Mouse (Mus musculus): ENCODE results near the gene Prkag2. TPM values are rescaled to one million over a fixed set of nuclear protein-coding genes. Genes with fewer than 3 reads are reported as not detected.

Prkag2 gene
- polyA plus RNA-seq, 1 experiment = 13.7 TPM

GRCm38 (mm10) chr5:24894814-24895213, 205.6 kb downstream of the Prkag2 start:
- no peak overlapping the region for H3K4me3 ChIP-seq (replicated peaks; ENCODE audit: control insufficient read depth, low read depth, low read length)
- WGBS = 44% methylated on average over 1 of the region's 1 CpGs
- no peaks in the 10 kb centered on the region; the same call in 1 of the 2 replicates for H3K4me1 ChIP-seq (ENCODE audit: control insufficient read depth, insufficient read depth, low read length)
- TF ChIP-seq CTCF (IDR thresholded peaks at IDR 0.05; ENCODE audit: control insufficient read depth, insufficient read depth, low read length) (no peak), POLR2A (IDR thresholded peaks at IDR 0.05; ENCODE audit: borderline replicate concordance, control insufficient read depth, low read depth, low read length) (no peak)
- no peak overlapping the region for H3K27ac ChIP-seq (ENCODE audit: control insufficient read depth, insufficient read depth, low read depth, low read length, poor library complexity)

DNA sequence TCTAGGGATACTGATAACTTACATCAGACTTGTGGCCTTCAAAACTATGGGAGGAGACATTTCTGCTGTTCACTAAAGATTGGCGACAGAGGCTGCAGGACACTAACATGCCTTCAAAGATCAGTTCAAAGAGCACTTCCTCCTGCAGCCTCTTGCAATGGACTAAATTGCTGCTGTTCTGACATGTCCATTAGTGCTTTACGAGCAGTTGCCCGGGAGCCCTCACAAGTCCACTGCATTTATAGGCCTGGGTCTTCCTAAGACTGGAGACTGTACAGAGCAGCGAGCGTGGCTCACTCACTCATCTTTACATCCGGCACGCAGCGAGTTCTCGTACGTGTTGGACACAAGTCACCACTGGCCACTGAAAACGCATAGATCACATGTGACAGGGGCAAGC, 208.0 kb downstream of the Prkag2 start:
- Histone ChIP-seq H3K4me3 (replicated peaks; ENCODE audit: control insufficient read depth, low read depth, low read length) (no peak overlapping the region), H3K27ac (ENCODE audit: control insufficient read depth, insufficient read depth, low read depth, low read length, poor library complexity) (no peak overlapping the region), H3K4me1 (ENCODE audit: control insufficient read depth, insufficient read depth, low read length) (no peaks in the 10 kb centered on the region; the same call in 1 of the 2 replicates)
- TF ChIP-seq CTCF (IDR thresholded peaks at IDR 0.05; ENCODE audit: control insufficient read depth, insufficient read depth, low read length) = no peak
- TF ChIP-seq POLR2A (IDR thresholded peaks at IDR 0.05; ENCODE audit: borderline replicate concordance, control insufficient read depth, low read depth, low read length) = no peak
- WGBS = 87% methylated on average over 11 of the region's 11 CpGs

GRCm38 (mm10) chr5:24889860-24890259, 210.6 kb downstream of the Prkag2 start:
- no peaks in the 10 kb centered on the region; the same call in 1 of the 2 replicates for H3K4me1 ChIP-seq (ENCODE audit: control insufficient read depth, insufficient read depth, low read length)
- no peak overlapping the region for H3K27ac ChIP-seq (ENCODE audit: control insufficient read depth, insufficient read depth, low read depth, low read length, poor library complexity)

DNA sequence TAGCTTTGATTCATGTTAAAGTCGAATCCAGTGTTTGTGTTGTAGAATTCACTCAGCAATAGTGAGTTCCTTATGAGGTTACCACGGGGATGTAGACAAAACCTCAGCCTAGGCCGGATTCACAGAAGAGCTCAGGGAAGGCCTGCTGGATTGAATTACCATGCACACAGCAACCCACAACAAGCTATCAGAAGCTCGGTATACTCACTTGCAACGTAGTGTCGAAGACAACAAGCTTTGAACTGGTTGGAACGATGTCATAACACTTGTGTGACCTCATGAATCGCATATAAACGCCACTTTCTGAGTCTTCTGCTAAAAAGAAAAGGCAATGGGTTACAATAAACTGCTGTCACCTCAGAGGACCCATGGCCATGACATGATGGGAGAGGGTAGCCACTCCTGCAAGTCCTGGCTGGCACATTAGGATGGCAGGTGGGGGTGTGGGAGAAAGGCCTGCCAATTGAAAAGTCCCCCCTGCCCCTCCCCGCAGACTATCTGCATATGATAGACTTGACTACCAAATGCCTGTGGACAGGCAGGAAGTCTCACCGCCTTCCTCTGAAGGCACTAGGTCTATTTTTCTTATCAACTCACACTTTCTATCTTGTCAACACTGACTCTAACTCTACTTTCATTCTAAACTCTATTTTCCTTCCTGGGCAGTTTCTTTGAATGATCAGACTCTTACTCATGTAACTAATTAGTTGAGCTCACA, 211.4 kb downstream of the Prkag2 start:
- no peak for TF ChIP-seq CTCF (IDR thresholded peaks at IDR 0.05; ENCODE audit: control insufficient read depth, insufficient read depth, low read length)
- TF ChIP-seq POLR2A (IDR thresholded peaks at IDR 0.05; ENCODE audit: borderline replicate concordance, control insufficient read depth, low read depth, low read length) = no peak
- 76% methylated on average over 11 of the region's 11 CpGs for WGBS

More at GRCm38 (mm10) chr5:24889860-24890259, 210.6 kb downstream of the Prkag2 start:
- H3K4me3 ChIP-seq (replicated peaks; ENCODE audit: control insufficient read depth, low read depth, low read length) = no peak overlapping the region
- WGBS = 89% methylated on average over 9 of the region's 9 CpGs
- TF ChIP-seq CTCF (IDR thresholded peaks at IDR 0.05; ENCODE audit: control insufficient read depth, insufficient read depth, low read length) = no peak
- no peak for TF ChIP-seq POLR2A (IDR thresholded peaks at IDR 0.05; ENCODE audit: borderline replicate concordance, control insufficient read depth, low read depth, low read length)

GRCm38 (mm10) chr5:24887271-24887670, 213.2 kb downstream of the Prkag2 start:
- Histone ChIP-seq H3K4me3 (replicated peaks; ENCODE audit: control insufficient read depth, low read depth, low read length) (no peak overlapping the region), H3K4me1 (ENCODE audit: control insufficient read depth, insufficient read depth, low read length) (no peaks in the 10 kb centered on the region), H3K27ac (ENCODE audit: control insufficient read depth, insufficient read depth, low read depth, low read length, poor library complexity) (no peak overlapping the region)
- WGBS = 85% methylated on average over 8 of the region's 8 CpGs
- TF ChIP-seq CTCF (IDR thresholded peaks at IDR 0.05; ENCODE audit: control insufficient read depth, insufficient read depth, low read length) (no peak), POLR2A (IDR thresholded peaks at IDR 0.05; ENCODE audit: borderline replicate concordance, control insufficient read depth, low read depth, low read length) (no peak)

More for the DNA sequence above, 211.4 kb downstream of the Prkag2 start:
- no peaks in the 10 kb centered on the region for H3K4me1 ChIP-seq (ENCODE audit: control insufficient read depth, insufficient read depth, low read length)
- H3K4me3 ChIP-seq (replicated peaks; ENCODE audit: control insufficient read depth, low read depth, low read length) = no peak overlapping the region
- H3K27ac ChIP-seq (ENCODE audit: control insufficient read depth, insufficient read depth, low read depth, low read length, poor library complexity) = no peak overlapping the region

DNA sequence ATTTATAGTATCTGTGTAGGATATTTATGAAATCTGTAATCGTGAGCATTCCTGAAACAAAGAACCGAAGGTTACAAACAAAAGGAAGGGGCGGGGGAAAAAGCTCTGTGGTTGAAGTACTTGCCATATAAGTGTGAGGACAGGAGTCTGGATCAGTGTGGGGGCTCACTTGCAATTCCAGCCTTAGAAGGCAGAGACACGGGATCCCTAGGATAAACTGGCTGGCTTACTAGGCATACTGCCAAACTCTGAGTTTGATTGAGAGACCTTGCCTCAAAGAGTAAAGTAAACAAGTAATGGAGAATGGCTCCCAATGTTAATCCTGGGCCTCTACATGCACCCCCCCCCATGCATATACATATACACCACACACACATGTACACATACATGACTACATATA, 221.7 kb downstream of the Prkag2 start:
- TF ChIP-seq POLR2A (IDR thresholded peaks at IDR 0.05; ENCODE audit: borderline replicate concordance, control insufficient read depth, low read depth, low read length) (no peak), CTCF (IDR thresholded peaks at IDR 0.05; ENCODE audit: control insufficient read depth, insufficient read depth, low read length) (no peak)

GRCm38 (mm10) chr5:24877836-24878624, 222.4 kb downstream of the Prkag2 start:
- H3K4me3 ChIP-seq (replicated peaks; ENCODE audit: control insufficient read depth, low read depth, low read length) = no peak overlapping the region
- WGBS = 70% methylated on average over 11 of the region's 11 CpGs
- no peak overlapping the region for H3K27ac ChIP-seq (ENCODE audit: control insufficient read depth, insufficient read depth, low read depth, low read length, poor library complexity)
- no peaks in the 10 kb centered on the region for H3K4me1 ChIP-seq (ENCODE audit: control insufficient read depth, insufficient read depth, low read length)
- no peak for TF ChIP-seq CTCF (IDR thresholded peaks at IDR 0.05; ENCODE audit: control insufficient read depth, insufficient read depth, low read length)
- no peak for TF ChIP-seq POLR2A (IDR thresholded peaks at IDR 0.05; ENCODE audit: borderline replicate concordance, control insufficient read depth, low read depth, low read length)

More for the DNA sequence above, 221.7 kb downstream of the Prkag2 start:
- no peak overlapping the region for H3K27ac ChIP-seq (ENCODE audit: control insufficient read depth, insufficient read depth, low read depth, low read length, poor library complexity)
- no peak overlapping the region for H3K4me3 ChIP-seq (replicated peaks; ENCODE audit: control insufficient read depth, low read depth, low read length)
- H3K4me1 ChIP-seq (ENCODE audit: control insufficient read depth, insufficient read depth, low read length) = no peaks in the 10 kb centered on the region
- WGBS = 77% methylated on average over 4 of the region's 4 CpGs

DNA sequence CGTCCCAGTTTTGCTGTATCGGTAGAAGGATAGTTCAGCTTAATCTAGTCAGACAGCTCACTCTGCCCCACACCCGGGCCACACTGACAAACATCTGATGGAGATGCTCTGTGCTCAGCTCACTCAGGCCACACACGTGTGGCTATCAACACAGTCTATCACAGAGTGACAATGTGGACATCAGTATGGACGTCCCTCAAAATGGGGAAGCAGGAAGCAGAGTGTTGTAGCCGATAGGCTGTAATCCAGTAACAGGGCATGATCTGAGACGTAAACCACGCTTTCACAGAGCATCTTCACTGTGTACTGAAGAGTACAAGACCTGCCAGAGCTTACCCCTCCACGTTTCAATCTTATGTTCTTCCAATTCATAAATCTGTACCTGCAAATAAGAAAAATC, 223.8 kb downstream of the Prkag2 start:
- TF ChIP-seq CTCF (IDR thresholded peaks at IDR 0.05; ENCODE audit: control insufficient read depth, insufficient read depth, low read length) (no peak), POLR2A (IDR thresholded peaks at IDR 0.05; ENCODE audit: borderline replicate concordance, control insufficient read depth, low read depth, low read length) (no peak)
- Histone ChIP-seq H3K27ac (ENCODE audit: control insufficient read depth, insufficient read depth, low read depth, low read length, poor library complexity) (no peak overlapping the region), H3K4me3 (replicated peaks; ENCODE audit: control insufficient read depth, low read depth, low read length) (no peak overlapping the region), H3K4me1 (ENCODE audit: control insufficient read depth, insufficient read depth, low read length) (no peaks in the 10 kb centered on the region)
- WGBS = 66% methylated on average over 9 of the region's 9 CpGs

All from bone marrow, adult 2 months (tissue).